Mouse (Mus musculus) liver, postnatal 0 days (tissue): ENCODE data around the gene Pfkl. TPM values are rescaled to one million over a fixed set of nuclear protein-coding genes. Genes with fewer than 3 reads are reported as not detected.

Source experiments
- ATAC-seq: fragments of 200-750 bp; cut with Nextera tagmentation; 2 replicates; pipeline ENCODE4 v1.8.0; 2017; ENCODE audit warnings: mild to moderate bottlenecking, moderate library complexity
- DNase-seq: peaks from one replicate; pipeline ENCODE4 v3.0.0-alpha.2; 2016
- H3K27ac ChIP-seq: fragments of 300-500 bp; sonication (generic); 2 replicates; pipeline ENCODE4 v1.5.1; 2014; ENCODE audit warnings: antibody characterized with exemption, moderate library complexity, mild to moderate bottlenecking, low read depth
- H3K27me3 ChIP-seq: fragments of 300-500 bp; sonication (generic); 2 replicates; pipeline ENCODE4 v1.6.1; 2014; ENCODE audit warnings: low read length, control low read depth, mixed read lengths; ENCODE audit not compliant: insufficient read depth
- H3K36me3 ChIP-seq: fragments of 300-500 bp; sonication (generic); replicated peaks from 2 replicates; pipeline ENCODE4 v1.6.1; 2014; ENCODE audit warnings: mild to moderate bottlenecking, control low read depth, low read length, moderate library complexity, mixed read lengths; ENCODE audit not compliant: insufficient read depth
- H3K4me1 ChIP-seq: fragments of 300-500 bp; sonication (generic); 2 replicates; pipeline ENCODE4 v1.6.1; 2014; ENCODE audit warnings: antibody characterized with exemption, mild to moderate bottlenecking, control low read depth; ENCODE audit not compliant: insufficient read depth
- H3K4me2 ChIP-seq: fragments of 300-500 bp; sonication (generic); 2 replicates; pipeline ENCODE4 v1.6.1; 2014; ENCODE audit warnings: low read depth, mild to moderate bottlenecking, low read length, moderate library complexity, mixed read lengths
- H3K4me3 ChIP-seq: fragments of 300-500 bp; sonication (generic); 2 replicates; pipeline ENCODE4 v1.5.1; 2014; ENCODE audit warnings: low read depth, low read length
- H3K9ac ChIP-seq: fragments of 300-500 bp; sonication (generic); replicated peaks from 2 replicates; pipeline ENCODE4 v1.6.1; 2014; ENCODE audit warnings: mild to moderate bottlenecking, moderate library complexity
- H3K9me3 ChIP-seq: fragments of 300-500 bp; sonication (generic); 2 replicates; pipeline ENCODE4 v1.6.1; 2016; ENCODE audit warnings: mild to moderate bottlenecking, control low read depth, low read length, mixed read lengths
- CTCF ChIP-seq: sonication (generic); IDR thresholded peaks from 2 replicates; pipeline ENCODE4 v1.5.1; 2016; ENCODE audit warnings: antibody characterized with exemption, low read depth
- EP300 ChIP-seq: IDR thresholded peaks from 2 replicates; pipeline ENCODE4 v1.6.1; 2016; ENCODE audit warnings: antibody characterized with exemption, low read depth, mild to moderate bottlenecking
- WGBS: fragments of 180-500 bp; shearing (Covaris S2); extraction: QIAGEN DNeasy Blood & Tissue Kit; methylation state at CpG from one replicate; pipeline ENCODE4 v1.1.7; 2014; ENCODE audit not compliant: insufficient replicate concordance; 5-methylcytosine and 5-hydroxymethylcytosine counted together
- polyA plus RNA-seq: library from polyadenylated mRNA; unstranded; fragments of >200 nt; fragmentation: Nextera tagmentation; extraction: Ambion mirVana; gene quantifications from 2 replicates; pipeline ENCODE4 v1.2.1, GENCODE M21; 2015

The Pfkl gene
- polyA plus RNA-seq, 1 experiment from 2014 or later, result 31.3 TPM

GRCm38 (mm10) chr10:78000200-78000599 lies 9.7 kb downstream of the Pfkl start:
- 90% methylated on average over 5 of the region's 5 CpGs for WGBS
- no peak for TF ChIP-seq CTCF
- no peak for TF ChIP-seq EP300
- DNase-seq (no peak), ATAC-seq (no peak)
- Histone ChIP-seq H3K4me3 (no peak overlapping the region), H3K27ac (no peak overlapping the region), H3K27me3 (no peaks in the 10 kb centered on the region), H3K4me1 (peaks cover 7% of the 10 kb centered on the region), H3K9me3 (no peaks in the 10 kb centered on the region), H3K4me2 (no peak overlapping the region), H3K36me3 (peaks cover 74% of the 10 kb centered on the region), H3K9ac (no peak overlapping the region)

GRCm38 (mm10) chr10:77995639-77996038 lies 14.2 kb downstream of the Pfkl start:
- H3K9me3 ChIP-seq, result no peaks in the 10 kb centered on the region
- H3K36me3 ChIP-seq, result peaks cover 87% of the 10 kb centered on the region
- 87% methylated on average over 3 of the region's 3 CpGs for WGBS

DNA sequence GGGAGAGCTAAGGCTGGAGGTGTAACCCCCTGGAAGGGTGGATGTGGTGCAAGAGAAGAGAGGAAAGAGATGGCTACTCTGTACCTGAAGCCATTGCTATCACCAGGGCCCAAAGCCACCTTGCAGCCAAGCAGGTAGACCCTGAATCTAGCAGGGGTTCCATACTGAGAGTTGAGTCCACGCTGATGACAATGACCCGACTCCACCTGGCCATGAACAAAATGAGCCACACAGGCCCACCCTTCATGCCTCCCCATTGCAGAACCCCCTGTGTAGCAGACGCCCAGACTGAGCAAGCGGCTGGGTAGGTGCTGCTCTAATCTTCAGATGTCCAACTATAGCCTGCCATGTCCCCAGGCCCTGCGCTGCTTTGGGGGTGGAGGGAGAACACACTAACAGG lies 24.1 kb downstream of the Pfkl start:
- Histone ChIP-seq H3K9me3 (no peaks in the 10 kb centered on the region), H3K27ac (no peak overlapping the region), H3K9ac (no peak overlapping the region), H3K4me1 (no peaks in the 10 kb centered on the region), H3K4me2 (no peak overlapping the region), H3K36me3 (peaks cover 37% of the 10 kb centered on the region), H3K4me3 (no peak overlapping the region), H3K27me3 (no peaks in the 10 kb centered on the region)
- WGBS, result 83% methylated on average over 5 of the region's 5 CpGs
- ATAC-seq (no peak), DNase-seq (no peak)
- no peak for TF ChIP-seq EP300
- TF ChIP-seq CTCF, result no peak

More at GRCm38 (mm10) chr10:77995639-77996038, 14.2 kb downstream of the Pfkl start:
- ATAC-seq (no peak), DNase-seq (no peak)
- H3K4me2 ChIP-seq, result no peak overlapping the region
- no peaks in the 10 kb centered on the region for H3K27me3 ChIP-seq
- H3K4me1 ChIP-seq, result no peaks in the 10 kb centered on the region
- TF ChIP-seq CTCF (no peak), EP300 (no peak)
- H3K9ac ChIP-seq, result no peak overlapping the region
- H3K4me3 ChIP-seq, result no peak overlapping the region
- H3K27ac ChIP-seq, result no peak overlapping the region

- Histone ChIP-seq H3K27ac (no peak overlapping the region), H3K9me3 (no peaks in the 10 kb centered on the region), H3K4me1 (no peaks in the 10 kb centered on the region), H3K36me3 (peaks cover 26% of the 10 kb centered on the region), H3K27me3 (no peaks in the 10 kb centered on the region), H3K9ac (no peak overlapping the region), H3K4me2 (no peak overlapping the region), H3K4me3 (no peak overlapping the region)
- peak; percentile 95 for TF ChIP-seq CTCF
- TF ChIP-seq EP300, result no peak
- DNase-seq (peak; percentile 83), ATAC-seq (peak; percentile 71)
- 2% methylated on average over 4 of the region's 4 CpGs for WGBS
Observed at GRCm38 (mm10) chr10:77984660-77985059, 25.2 kb downstream of the Pfkl start.

GRCm38 (mm10) chr10:77978351-77979350 lies 31.2 kb downstream of the Pfkl start, which contains the start of gene 1810043G02Rik:
TSS of gene 1810043G02Rik (plus strand) at chr10:77978524.
- no peaks in the 10 kb centered on the region for H3K27me3 ChIP-seq
- 3% methylated on average over 54 of the region's 57 CpGs for WGBS
- peak within 1 kb of the TSS; percentile 76 for H3K9ac ChIP-seq
- no peaks in the 10 kb centered on the region for H3K36me3 ChIP-seq
- ATAC-seq, result peak; percentile 95
- H3K4me1 ChIP-seq, result peaks cover 22% of the 10 kb centered on the region
- H3K27ac ChIP-seq, result no peak within 1 kb of the TSS
- TF ChIP-seq EP300 (no peak), CTCF (no peak)
- peak; percentile 100 for DNase-seq
- peak within 1 kb of the TSS; percentile 87 for H3K4me2 ChIP-seq
- H3K4me3 ChIP-seq, result peak within 1 kb of the TSS; percentile 61
- H3K9me3 ChIP-seq, result no peaks in the 10 kb centered on the region

DNA sequence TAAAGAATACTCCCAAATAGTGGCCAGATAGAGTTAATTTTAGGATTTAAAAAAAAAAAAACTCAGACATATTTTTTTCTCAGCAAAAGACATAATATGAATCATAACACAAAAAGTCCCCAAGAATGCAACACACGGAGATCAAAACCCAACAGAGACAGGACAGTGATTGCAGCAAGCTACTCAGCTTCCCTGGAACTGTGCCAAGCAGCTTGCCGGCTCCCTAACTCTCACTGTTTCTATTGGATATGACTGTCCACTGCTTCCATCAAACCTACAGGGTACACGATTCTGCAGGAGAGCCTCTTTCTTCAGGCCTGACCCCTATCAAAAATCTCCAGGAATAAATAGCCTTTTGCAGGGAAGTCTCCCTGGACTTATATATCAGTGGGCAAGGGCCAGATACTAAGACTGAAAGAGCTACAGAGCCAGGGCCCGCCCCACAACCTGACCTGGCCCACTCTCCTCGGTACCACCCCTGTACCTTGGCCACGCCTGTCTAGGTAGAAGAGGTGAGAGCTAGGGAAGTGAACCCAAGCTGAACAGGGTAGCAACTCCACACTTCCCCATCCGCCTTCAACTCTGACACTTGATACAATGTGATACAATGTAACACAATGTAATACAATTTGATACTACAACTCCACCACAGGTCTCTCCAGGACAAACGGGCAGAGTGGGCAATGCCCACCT lies 33.3 kb downstream of the Pfkl start:
- Histone ChIP-seq H3K4me3 (no peak overlapping the region), H3K27me3 (no peaks in the 10 kb centered on the region), H3K4me1 (peaks cover 22% of the 10 kb centered on the region), H3K36me3 (no peaks in the 10 kb centered on the region), H3K27ac (0 out of 2 replicates have a peak overlapping the region, but pooled peaks have one; percentile 22), H3K9me3 (no peaks in the 10 kb centered on the region), H3K9ac (no peak overlapping the region), H3K4me2 (no peak overlapping the region)
- WGBS, result 62% methylated on average over 8 of the region's 8 CpGs
- DNase-seq, result peak; percentile 50
- no peak for ATAC-seq
- no peak for TF ChIP-seq CTCF
- TF ChIP-seq EP300, result no peak
